Mouse (Mus musculus) CH12.LX (cell line): ENCODE measurements around the gene Cpt1a. TPM values are rescaled to one million over a fixed set of nuclear protein-coding genes. Genes with fewer than 3 reads are reported as not detected.

Experiments used
- DNase-seq: peaks from one replicate; pipeline ENCODE4 v3.0.0-alpha.2; 2013; ENCODE audit errors: extremely low read depth
- H3K27ac ChIP-seq: 2 replicates; pipeline ENCODE4 v1.5.1; 2012; ENCODE audit warnings: low read depth, mild to moderate bottlenecking, control low read depth, moderate library complexity; ENCODE audit not compliant: insufficient read depth
- H3K27me3 ChIP-seq: replicated peaks from 2 replicates; pipeline ENCODE3; 2012; ENCODE audit warnings: inconsistent platforms
- H3K36me3 ChIP-seq, 2 experiments: replicated peaks in 1 of 2; 2 replicates each; pipeline versions ENCODE3 to v1.6.1; 2012; ENCODE audit warnings: inconsistent platforms in 1 of 2, low read length in 1 of 2, mild to moderate bottlenecking in 1 of 2, mixed read lengths in 1 of 2, moderate library complexity in 1 of 2; ENCODE audit not compliant: control insufficient read depth in 1 of 2, insufficient read depth in 1 of 2
- H3K4me1 ChIP-seq, 2 experiments: 2 replicates each; pipeline ENCODE4 v1.6.1; 2012; ENCODE audit warnings: inconsistent platforms in 1 of 2, moderate library complexity in 1 of 2; ENCODE audit not compliant: insufficient read depth in 2 of 2, control insufficient read depth in 1 of 2
- H3K4me2 ChIP-seq: 2 replicates; pipeline ENCODE4 v1.6.1; 2012; ENCODE audit warnings: low read depth, mild to moderate bottlenecking, control low read depth; ENCODE audit not compliant: poor library complexity, insufficient read depth, severe bottlenecking
- H3K4me3 ChIP-seq, 3 experiments: fragments of 150-350 bp in 1 of 3; sonication (generic) in 1 of 3; replicated peaks in 1 of 3; 2 replicates each; pipeline versions ENCODE3 to v1.5.1; 2011 to 2012; ENCODE audit warnings: low read depth in 2 of 3, low read length in 2 of 3, mild to moderate bottlenecking in 2 of 3, moderate library complexity in 2 of 3, control low read depth in 1 of 3, improper control_type of control experiment in 1 of 3, inconsistent platforms in 1 of 3, mixed read lengths in 1 of 3; ENCODE audit not compliant: poor library complexity in 1 of 3
- H3K79me2 ChIP-seq: replicated peaks from 2 replicates; pipeline ENCODE4 v1.6.1; 2012; ENCODE audit warnings: mild to moderate bottlenecking, moderate library complexity; ENCODE audit not compliant: control insufficient read depth, poor library complexity, insufficient read depth, severe bottlenecking; ENCODE audit errors: extremely low read depth
- H3K9ac ChIP-seq: 2 replicates; pipeline ENCODE4 v1.6.1; 2012; ENCODE audit warnings: low read depth, mild to moderate bottlenecking, control low read depth, moderate library complexity; ENCODE audit not compliant: insufficient read depth
- H3K9me3 ChIP-seq: replicated peaks from 2 replicates; pipeline ENCODE3; 2012; ENCODE audit warnings: low read length, inconsistent platforms, mixed read lengths
- ELF1 ChIP-seq: IDR thresholded peaks from 2 replicates; pipeline ENCODE4 v1.6.1; 2014; ENCODE audit warnings: low read depth, mild to moderate bottlenecking, inconsistent platforms, low read length, improper control_type of control experiment
- ETS1 ChIP-seq: conservative IDR thresholded peaks from 2 replicates; pipeline ENCODE4 v1.6.1; 2012; ENCODE audit warnings: low read depth, mild to moderate bottlenecking, inconsistent platforms, low read length, improper control_type of control experiment, moderate library complexity
- HCFC1 ChIP-seq: IDR thresholded peaks from 2 replicates; pipeline ENCODE4 v1.6.1; 2012; ENCODE audit warnings: low read depth, mild to moderate bottlenecking, inconsistent platforms, low read length, improper control_type of control experiment
- JUND ChIP-seq: conservative IDR thresholded peaks from 2 replicates; pipeline ENCODE4 v1.6.1; 2011; ENCODE audit warnings: low read depth, low read length, improper control_type of control experiment
- MAFK ChIP-seq: IDR thresholded peaks from 2 replicates; pipeline ENCODE4 v1.6.1; 2011; ENCODE audit warnings: low read length, improper control_type of control experiment; ENCODE audit not compliant: insufficient replicate concordance
- MAZ ChIP-seq: IDR thresholded peaks from 2 replicates; pipeline ENCODE4 v1.6.1; 2012; ENCODE audit warnings: low read depth, mild to moderate bottlenecking, inconsistent platforms, low read length, improper control_type of control experiment, moderate library complexity
- MXI1 ChIP-seq: IDR thresholded peaks from 2 replicates; pipeline ENCODE4 v1.6.1; 2011; ENCODE audit warnings: mild to moderate bottlenecking, low read depth, low read length, improper control_type of control experiment
- MYC ChIP-seq: IDR thresholded peaks from 2 replicates; pipeline ENCODE4 v1.6.1; 2011; ENCODE audit warnings: low read depth, mild to moderate bottlenecking, improper control_type of control experiment, low read length
- NELFE ChIP-seq: IDR thresholded peaks from 2 replicates; pipeline ENCODE4 v1.6.1; 2011; ENCODE audit warnings: low read depth, low read length, improper control_type of control experiment
- POLR2A ChIP-seq: IDR thresholded peaks from 2 replicates; pipeline ENCODE4 v1.6.1; 2011; ENCODE audit warnings: low read depth, mild to moderate bottlenecking, improper control_type of control experiment, low read length
- POLR2AphosphoS2 ChIP-seq: IDR thresholded peaks from 2 replicates; pipeline ENCODE4 v1.6.1; 2011; ENCODE audit warnings: low read depth, low read length, improper control_type of control experiment
- TBP ChIP-seq: conservative IDR thresholded peaks from 2 replicates; pipeline ENCODE4 v1.6.1; 2011; ENCODE audit warnings: low read depth, low read length, improper control_type of control experiment
- USF1 ChIP-seq: IDR thresholded peaks from 2 replicates; pipeline ENCODE4 v1.6.1; 2014; ENCODE audit warnings: low read depth, mild to moderate bottlenecking, inconsistent platforms, low read length, improper control_type of control experiment
- USF2 ChIP-seq: conservative IDR thresholded peaks from 2 replicates; pipeline ENCODE4 v1.6.1; 2011; ENCODE audit warnings: low read depth, low read length, improper control_type of control experiment
- ZMIZ1 ChIP-seq: IDR thresholded peaks from 2 replicates; pipeline ENCODE4 v1.6.1; 2012; ENCODE audit warnings: low read depth, mild to moderate bottlenecking, inconsistent platforms, low read length, improper control_type of control experiment
- dilution Hi-C: fragments of 300-500 bp; cut with MboI; formaldehyde crosslinking; loops from 2 replicates; pipeline ENCODE4 v1.14.3; 2020; ENCODE audit warnings: low sequenced_read_pairs; ENCODE audit not compliant: extremely low pct_unique_long_range_greater_than_20kb, extremely low pct_ligation_motif_present
- in situ Hi-C: fragments of 300-500 bp; cut with MboI; formaldehyde crosslinking; loops from 3 replicates; pipeline ENCODE4 v1.14.3; 2019; ENCODE audit warnings: low sequenced_read_pairs, low pct_ligation_motif_present, low pct_unique_long_range_greater_than_20kb, mixed read lengths
- polyA plus RNA-seq: library from polyadenylated mRNA; unstranded; fragments of >175 nt; gene quantifications from 2 replicates; pipeline ENCODE4 v1.2.1, GENCODE M21; 2012; ENCODE audit warnings: low read depth; ENCODE audit not compliant: insufficient read length
- total RNA-seq, 2 experiments: library from RNA; depleted of rRNA; stranded (reverse); fragments of 300-350 nt in 1 of 2; fragments of >200 nt in 1 of 2; gene quantifications; 2 replicates each; pipeline ENCODE4 v1.2.3; 2012 to 2014

Cpt1a gene
- total and polyA plus RNA-seq, 3 experiments = 0.81 to 4.5 (median 2.6) TPM

DNA sequence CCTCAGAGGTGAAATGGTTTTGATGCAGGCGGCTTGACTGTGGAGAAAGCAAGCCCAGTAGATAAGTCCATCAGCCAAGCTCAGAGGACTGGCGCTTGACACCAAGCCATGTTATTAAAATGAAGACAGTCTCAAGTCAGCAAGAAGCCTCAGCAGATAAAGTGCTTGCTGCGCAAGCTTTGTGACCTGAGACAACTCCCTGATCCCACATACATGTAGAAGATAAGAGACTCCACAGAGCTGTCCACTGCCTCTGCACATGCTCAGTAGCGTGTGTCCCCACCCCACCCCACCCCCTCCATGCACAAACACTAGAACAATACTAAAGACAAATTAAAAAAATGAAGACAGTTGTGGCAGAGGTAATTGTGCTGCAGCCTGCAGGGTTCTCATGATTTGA lies 12.4 kb downstream of the Cpt1a start:
- Histone ChIP-seq H3K4me1 (peaks cover 11 to 19% of the 10 kb centered on the region in 2 experiments), H3K36me3 (no peaks in the 10 kb centered on the region), H3K79me2 (no peaks in the 10 kb centered on the region), H3K27me3 (no peaks in the 10 kb centered on the region), H3K9ac (no peak overlapping the region), H3K27ac (no peak overlapping the region), H3K9me3 (no peaks in the 10 kb centered on the region), H3K4me3 (no peak overlapping the region), H3K4me2 (no peak overlapping the region)
- no peak for DNase-seq
- in situ Hi-C loops = no loop called here
- TF ChIP-seq POLR2AphosphoS2 (no peak), POLR2A (no peak), MAFK (no peak)
- dilution Hi-C loops = no loop called here

- DNase-seq = no peak
- Histone ChIP-seq H3K36me3 (no peaks in the 10 kb centered on the region), H3K27me3 (no peaks in the 10 kb centered on the region), H3K4me2 (no peak overlapping the region), H3K27ac (no peak overlapping the region), H3K79me2 (no peaks in the 10 kb centered on the region), H3K4me3 (no peak overlapping the region), H3K9ac (no peak overlapping the region), H3K4me1 (peaks cover 11 to 19% of the 10 kb centered on the region in 2 experiments), H3K9me3 (no peaks in the 10 kb centered on the region)
- dilution Hi-C loops (no loop called here), in situ Hi-C loops (no loop called here)
- TF ChIP-seq MAZ (no peak), MXI1 (no peak), MYC (no peak), TBP (no peak), USF1 (no peak), POLR2AphosphoS2 (no peak), ZMIZ1 (no peak), HCFC1 (no peak), MAFK (no peak), ETS1 (no peak), JUND (no peak), ELF1 (no peak), USF2 (no peak)
Measured at GRCm38 (mm10) chr19:3335917-3336316, 13.8 kb downstream of the Cpt1a start.

GRCm38 (mm10) chr19:3336485-3337255 lies 14.5 kb downstream of the Cpt1a start:
- H3K4me1 ChIP-seq = peaks cover 11 to 17% of the 10 kb centered on the region in 2 experiments
- H3K36me3 ChIP-seq = no peaks in the 10 kb centered on the region
- DNase-seq = no peak
- TF ChIP-seq NELFE (no peak), ZMIZ1 (no peak)
- no peak overlapping the region for H3K4me2 ChIP-seq
- dilution Hi-C loops = no loop called here
- H3K79me2 ChIP-seq = no peaks in the 10 kb centered on the region
- no peak overlapping the region for H3K9ac ChIP-seq
- no peaks in the 10 kb centered on the region for H3K27me3 ChIP-seq
- in situ Hi-C loops = no loop called here
- H3K9me3 ChIP-seq = no peaks in the 10 kb centered on the region
- H3K27ac ChIP-seq = no peak overlapping the region
- H3K4me3 ChIP-seq = no peak overlapping the region
